Mouse (Mus musculus) cerebellum, adult 9-11 months (tissue): Measurements from ENCODE around the gene Loxl3.

Source experiments
- DNase-seq: peaks from one replicate; pipeline ENCODE4 v3.0.0; 2022

The Loxl3 gene

DNA sequence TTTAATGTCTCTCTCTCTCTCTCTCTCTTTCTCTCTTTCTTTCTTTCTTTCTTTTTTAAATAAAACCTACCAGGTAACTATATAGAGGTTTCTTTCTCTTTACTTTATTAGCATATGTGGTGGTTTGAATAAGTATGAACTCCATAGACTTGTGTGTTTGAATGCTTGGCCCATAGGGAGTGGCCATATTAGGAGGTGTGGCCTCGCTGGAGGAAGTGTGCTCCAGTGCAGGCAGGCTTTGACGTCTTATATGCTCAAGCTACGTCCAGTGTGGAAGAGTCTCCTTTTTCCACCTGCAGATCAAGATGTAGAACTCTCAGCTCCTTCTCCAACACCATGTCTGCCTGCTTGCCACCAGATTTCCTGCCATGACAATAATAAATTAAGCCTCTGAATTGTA is 14.9 kb upstream of the Loxl3 start:
- DNase-seq: no peak

DNA sequence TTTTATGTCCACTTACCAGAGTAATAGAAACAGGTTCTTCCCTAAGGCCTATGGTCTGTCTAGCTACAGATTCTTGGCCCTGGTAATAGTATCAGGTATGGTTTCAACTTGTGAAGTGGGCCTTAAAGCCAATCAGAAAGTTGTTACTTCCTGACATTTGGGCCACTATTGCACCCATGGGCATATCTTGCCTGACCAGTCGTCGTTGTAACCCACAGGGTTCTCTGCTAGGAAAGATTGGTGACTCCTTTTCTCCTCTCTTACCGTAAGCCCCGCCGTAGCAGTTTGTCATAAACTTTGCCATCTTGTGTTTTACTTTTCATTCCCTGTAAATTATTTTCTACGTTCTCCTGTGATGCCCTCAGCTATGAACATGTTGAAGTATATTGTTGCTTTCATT is 13.9 kb upstream of the Loxl3 start:
- no peak for DNase-seq

DNA sequence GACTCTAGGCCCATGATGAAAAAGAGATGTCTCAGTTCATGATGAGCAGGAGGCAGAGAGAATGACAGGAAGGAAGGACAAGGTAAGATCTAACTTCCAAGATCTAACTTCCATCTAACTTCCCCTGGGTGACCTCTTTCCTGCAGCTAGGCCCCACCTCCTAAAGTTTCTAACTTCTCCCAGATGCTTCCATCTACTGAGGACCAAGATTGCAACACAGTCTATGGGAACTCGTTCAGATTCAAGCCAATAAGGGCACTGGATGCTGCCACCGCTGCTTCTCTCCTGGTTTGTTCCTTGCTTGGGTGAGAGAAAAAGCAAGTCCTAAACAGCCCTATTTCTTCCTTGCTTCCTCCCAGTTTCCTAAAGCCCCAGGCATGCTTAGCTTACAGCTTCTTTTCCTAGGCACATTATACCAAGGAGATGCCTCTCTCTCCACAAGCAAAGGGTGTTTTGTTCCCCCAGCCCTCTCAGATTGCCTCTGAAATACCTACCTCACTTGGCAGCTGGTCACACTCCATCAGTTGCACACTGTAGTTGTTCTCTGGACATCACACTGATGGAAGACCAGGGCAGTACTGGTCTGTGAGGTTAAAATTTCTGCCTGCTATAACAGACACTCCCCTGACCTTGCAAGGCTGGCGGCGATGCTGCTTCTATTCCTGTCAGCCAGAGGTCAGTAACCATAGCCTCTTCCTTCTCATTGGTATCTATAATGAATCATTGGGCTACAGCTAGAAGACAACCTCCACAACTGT is 13.0 kb upstream of the Loxl3 start:
- no peak for DNase-seq

DNA sequence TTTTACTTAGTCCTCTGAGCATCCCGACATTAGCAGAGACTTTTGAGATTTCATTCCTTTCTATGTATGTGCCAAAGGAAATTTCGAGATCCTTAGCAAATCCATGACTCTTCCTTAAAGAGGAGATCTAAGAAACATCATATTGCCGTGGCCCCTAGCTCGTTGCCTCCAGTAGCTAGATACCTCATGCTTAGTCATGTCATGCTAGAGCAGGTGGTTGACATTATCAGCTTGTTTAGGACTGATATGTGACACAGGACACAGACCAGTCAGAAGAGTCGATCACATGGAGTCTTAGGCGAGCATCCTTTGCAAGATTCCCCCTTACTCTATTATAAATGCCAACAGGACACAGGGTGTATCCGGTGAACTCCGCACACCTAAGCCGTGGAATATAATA is 11.0 kb upstream of the Loxl3 start:
- no peak for DNase-seq

DNA sequence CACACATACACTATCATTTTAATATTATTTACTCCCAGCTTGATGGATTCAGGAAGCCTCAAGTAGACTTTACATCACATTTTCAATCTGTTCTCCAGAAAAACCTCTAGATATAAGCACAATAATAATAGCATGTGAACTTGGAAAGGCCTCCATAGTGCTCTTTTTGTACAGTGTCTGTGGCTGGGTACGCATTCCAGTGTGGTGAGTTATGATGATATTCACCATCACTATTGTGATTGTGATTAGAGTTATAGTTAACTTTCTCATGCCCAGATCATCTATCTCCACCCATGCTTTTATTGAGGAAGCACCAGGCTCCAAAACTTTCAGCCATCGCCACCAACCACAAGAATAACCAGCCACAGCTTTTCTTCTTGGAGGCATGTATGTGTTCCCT is 10.2 kb upstream of the Loxl3 start:
- no peak for DNase-seq

DNA sequence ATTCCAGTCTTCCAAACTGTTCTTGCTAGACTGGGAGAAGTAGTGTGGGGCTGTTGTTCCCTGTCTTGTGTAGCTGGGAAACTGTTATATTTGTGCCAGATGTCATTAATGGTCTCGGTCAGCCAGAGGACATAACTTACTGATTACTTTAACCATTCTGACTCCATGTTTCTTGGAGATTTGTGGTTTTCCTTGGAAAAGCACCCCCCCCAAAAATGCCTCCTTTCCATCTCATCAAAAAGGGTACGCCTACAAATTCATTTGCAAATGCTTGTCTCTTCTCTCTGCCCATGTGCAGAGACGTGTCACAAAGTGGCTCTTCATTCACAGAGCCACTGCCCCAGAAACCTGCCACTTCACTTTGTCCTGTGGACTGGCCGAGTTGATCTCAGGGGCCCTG is 9.6 kb upstream of the Loxl3 start:
- no peak for DNase-seq

DNA sequence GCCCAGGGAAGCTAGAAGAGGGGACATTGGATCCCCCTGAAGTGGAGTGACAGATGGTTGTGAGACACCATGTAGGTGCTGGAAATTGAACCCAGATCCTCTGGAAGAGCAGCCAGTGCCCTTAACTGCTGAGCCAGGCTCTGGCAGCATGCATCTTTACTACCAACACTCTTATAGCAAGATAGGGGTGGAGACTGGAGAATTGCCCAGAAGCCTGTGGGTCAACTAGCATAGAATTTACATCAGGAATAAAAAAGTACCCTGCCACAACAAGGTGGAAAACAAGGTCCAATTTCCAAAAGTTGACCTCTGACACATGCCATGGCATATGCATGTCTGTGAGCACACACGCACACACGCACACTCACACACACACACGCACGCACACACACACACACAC is 8.8 kb upstream of the Loxl3 start:
- no peak for DNase-seq

DNA sequence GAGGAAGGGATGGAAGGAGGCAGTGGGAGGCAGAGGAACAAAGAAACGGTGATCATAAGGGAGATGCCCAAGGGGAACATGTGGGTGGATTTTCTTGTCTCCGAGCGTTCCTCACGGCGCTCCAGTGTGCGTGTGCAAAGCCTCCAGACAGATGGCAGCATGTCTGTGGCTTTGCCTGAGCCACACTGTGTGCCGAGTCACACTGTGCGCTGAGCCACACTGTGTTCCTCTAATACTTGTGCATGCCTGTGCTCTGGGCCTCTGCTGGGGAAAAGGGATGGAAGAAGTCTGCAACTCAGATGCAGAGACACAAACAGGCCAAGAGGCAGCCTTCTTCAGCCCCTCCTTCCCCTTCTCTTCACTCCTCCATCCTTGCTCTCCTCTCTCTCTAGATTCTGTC is 6.7 kb upstream of the Loxl3 start:
- no peak for DNase-seq

DNA sequence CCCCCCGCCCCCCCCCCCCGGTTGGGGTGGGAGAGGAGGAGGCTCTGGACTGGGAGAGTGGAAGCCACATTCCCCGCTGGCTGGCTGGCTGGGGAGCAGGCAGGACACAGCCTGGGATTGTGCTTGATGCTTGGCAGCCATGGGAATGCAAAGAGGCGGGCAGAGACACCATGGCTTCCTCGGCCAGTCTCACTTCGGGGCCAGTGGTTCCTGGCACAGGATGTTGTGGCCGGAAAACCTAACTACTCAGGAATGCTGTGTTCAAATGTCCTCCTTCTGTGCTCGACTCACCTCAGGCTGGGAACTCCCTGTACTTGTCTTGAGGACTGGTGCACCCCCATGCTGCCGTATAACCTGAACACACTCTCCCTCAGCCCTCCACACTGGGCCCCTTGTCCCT is 6.3 kb upstream of the Loxl3 start:
- DNase-seq: no peak

DNA sequence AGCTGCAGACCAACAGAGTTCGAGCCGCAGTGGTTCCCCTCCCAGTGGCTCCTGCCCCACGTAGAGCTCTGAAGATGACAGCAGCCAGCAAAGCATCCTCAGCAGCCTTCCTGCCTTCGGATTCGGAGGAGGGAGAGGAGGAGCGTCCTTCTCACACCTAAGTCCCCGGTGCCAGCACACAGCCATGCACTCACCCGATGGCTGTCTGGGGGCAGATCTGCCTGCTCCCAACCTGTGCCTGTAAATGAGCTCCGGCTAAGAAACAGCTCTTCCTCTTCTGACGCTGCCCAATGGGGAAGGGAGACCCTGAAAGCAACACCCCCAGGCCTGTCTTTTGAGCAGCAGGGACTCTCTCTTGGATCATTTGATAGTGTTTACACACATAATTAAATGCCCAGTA is 4.2 kb upstream of the Loxl3 start:
- no peak for DNase-seq

DNA sequence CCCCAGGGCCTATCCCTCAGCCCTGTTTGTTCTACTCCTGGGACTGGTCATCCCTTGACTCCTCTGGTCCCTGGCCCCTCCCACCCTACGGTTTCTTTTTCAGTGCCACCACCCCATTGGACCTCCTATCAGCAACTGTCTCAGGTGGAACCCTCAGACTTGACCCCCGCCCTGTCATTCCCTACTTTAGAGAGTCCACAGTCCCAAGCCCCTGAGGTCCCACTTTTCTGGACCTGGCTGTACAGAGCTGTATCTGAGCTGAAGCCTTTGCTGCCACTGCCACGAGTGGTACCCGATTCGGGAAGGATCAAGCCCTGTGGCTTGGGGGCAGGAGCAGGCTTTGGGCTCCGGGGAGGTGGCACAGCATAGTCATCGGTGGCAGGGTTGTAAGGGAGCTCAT is 2.9 kb upstream of the Loxl3 start:
- DNase-seq: no peak

DNA sequence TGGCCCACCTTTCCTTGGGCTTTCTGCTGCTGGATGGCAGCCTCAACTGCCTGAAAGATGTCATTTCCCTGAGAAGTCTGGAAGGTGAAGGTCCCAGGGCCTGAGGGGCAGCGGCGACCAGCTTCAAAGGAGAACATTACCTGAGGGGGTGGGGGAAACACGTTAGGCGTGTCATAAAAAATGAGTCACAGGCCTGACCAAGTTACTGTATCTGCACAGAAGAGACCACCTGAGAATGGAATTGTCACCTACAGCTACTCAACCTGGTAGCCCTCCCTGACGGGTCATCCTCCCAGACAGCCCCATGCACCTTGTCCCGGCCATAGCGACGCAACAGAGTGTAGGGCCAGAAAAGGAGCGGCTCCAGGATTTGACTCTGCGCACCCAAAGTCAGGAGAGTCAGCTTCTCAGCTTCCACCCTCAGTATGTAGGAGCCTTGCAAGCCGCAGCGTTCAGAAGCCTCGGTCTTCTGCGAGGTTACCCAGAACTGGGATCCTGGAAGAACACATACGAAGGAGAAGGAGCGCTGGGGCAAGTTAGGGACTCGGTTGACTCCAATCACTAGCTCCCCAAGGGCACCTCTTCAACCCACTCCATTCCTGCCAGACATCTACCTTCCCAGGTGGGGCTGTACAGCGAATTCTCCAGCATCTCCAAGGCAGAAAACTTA is 1.9 kb upstream of the Loxl3 start:
- DNase-seq: no peak

DNA sequence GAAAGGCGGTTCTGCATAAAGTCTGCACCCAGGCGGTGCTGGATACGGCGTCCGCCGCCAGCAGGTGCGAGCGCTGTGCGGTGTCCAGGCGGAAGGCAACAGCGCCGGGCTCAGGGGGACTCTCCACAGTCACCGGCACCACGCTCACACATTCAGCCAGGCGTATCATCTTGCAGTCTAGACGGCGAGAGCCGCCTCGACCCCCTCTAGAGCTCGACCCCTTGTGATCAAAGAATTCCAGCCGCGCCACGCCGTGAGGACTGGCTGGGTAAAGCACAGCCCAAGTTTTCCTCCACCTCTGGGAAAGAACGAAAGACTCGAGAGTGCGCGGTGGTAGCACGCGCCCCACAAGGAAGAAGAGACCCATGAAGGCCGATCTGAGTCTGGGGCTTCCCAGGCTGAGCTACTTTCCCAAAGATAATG is 1.2 kb upstream of the Loxl3 start:
- DNase-seq: no peak

DNA sequence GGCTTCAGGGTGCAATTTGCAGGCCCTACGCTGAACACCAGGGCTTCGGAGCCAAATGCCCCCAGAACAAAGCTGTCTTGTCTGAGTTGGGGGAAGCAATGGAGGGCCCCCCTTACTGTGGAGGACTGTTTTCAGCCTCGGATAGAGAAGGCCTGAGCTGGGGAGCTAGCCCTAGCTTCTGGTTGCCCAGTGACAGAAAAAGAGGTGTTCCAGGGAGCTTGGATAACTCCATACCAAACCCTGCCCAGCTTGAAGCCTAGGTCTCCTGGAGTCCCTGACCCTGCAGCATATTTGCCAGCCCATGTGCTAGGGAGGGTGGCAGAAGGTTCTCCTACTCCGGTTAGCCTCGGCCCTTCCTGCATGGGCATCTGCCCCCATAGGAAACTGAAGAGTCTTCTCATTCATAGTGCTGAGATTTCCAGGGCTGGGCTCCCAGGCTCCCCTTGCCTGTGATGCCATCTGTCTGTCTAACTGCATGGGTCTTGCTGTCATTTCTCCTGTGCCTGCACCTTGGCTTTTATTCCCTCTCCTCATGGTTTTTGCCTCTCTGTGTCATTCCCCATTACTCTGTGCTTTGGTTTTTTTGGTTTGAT is 586 bp downstream of the Loxl3 start:
- no peak for DNase-seq

DNA sequence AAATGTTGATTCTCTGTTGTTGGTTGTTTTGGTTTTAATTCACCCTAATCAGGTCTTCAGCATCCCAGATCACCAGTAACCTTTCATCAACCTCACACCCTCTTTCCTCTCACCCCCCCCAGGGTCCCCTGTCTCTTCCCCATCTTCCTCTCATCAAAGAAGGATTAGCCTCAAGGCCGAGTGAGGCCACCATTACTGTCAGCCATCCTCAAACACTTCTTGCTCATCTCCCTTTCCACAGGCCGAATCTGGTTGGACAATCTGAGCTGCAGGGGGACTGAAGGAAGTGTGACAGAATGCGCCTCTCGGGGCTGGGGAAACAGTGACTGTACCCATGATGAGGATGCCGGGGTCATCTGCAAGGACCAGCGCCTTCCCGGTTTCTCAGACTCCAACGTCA is 3.2 kb downstream of the Loxl3 start:
- no peak for DNase-seq

DNA sequence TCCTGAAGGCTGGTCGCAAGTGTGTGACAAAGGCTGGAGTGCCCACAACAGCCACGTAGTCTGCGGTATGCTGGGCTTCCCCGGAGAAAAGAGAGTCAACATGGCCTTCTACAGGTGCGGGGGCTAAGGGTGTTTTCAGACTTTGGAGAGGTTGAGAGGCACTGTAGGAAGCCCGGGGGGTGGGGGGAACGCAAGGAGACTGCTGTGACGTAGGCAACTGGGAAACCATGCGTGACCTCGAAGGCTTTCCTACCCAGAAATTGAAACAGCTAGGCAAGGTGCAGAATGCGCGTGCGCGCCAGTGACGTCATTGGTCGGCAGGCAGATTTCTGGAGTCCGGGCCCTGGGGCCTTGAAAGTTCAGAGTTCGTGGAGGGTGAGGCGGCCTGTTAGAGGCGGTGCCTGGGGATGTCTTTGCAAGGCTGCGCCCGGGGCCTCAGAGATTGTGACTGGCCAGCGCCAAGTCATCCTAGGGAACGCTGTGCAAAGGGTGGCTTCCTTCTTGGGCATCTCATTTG is 4.6 kb downstream of the Loxl3 start:
- DNase-seq: peak; percentile 85

DNA sequence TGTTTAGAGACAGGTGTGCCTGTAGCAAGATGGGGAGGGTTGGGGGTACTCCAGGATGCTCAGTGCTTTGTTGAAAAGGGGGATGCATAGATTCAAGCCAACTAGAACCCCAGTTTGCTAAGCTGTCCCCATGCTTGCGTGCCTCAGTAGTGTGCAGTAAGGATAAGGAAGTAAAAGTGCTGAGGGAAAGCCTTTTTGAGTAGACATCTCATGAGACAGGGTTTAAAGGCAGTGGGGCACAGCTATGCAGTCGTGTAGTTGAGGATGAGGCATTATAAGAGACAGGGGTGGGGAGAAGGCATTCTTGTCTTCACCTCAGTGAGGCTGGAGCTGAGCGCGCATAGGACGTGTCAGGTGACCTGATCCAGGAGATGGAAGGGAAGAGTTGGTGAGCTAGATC is 6.6 kb downstream of the Loxl3 start:
- no peak for DNase-seq

DNA sequence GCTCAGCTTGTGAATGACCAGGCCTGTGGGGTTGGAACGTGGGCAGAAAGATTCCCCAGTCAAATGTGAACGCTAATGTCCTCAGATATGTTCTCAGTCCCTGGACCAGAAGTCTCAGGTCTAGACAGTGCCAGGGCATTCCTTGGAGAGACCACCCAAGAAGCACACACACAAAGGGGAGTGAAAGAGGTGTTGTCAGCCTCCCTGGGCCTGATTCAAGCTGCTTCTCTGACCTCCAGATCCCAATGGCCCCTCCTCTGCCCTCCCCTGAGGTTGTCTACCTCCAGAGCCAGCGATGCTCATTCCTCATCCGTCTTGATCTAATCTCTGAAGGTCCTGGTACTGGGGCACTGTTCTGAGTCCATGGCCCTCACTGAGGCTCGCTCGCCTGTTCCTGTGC is 9.6 kb downstream of the Loxl3 start:
- no peak for DNase-seq

DNA sequence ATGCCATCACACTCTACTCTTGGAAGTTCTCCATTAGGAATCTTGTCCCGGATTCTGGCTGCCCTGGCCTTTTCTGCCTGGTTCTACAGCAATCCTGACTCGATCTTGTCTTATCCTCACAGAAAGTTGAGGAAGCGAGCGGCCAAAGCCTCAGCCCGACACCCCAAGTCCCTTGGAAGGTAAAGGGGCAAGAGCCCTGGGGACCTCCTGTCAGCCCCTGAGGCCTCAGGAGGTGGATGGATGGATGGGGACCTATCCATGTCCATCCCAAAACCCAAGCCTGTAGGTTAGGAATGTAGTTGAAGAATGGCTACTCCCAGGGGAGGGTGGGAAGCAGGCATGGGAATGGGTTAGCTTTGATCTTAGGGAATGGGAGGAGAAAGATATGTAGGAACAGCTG is 10.0 kb downstream of the Loxl3 start:
- no peak for DNase-seq

DNA sequence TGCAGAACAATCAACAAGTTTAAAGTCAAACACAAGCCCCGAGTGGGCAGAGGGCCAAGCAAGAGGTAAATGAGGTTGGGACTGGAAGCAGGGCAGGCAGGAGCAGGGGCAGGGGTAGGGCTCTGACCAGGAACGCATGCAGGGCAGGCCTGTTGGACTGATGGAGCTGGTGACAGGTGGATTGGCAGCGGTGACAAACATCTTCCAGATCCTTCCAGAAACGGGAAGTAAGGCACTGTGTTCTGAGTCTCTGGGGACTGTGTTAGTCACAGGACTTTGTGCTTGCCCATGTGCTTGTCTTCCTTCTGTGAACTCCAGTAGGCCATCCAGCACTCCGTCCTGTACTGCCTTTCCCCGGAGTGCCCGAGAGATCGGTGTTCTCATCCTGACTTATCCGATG is 10.8 kb downstream of the Loxl3 start:
- no peak for DNase-seq

DNA sequence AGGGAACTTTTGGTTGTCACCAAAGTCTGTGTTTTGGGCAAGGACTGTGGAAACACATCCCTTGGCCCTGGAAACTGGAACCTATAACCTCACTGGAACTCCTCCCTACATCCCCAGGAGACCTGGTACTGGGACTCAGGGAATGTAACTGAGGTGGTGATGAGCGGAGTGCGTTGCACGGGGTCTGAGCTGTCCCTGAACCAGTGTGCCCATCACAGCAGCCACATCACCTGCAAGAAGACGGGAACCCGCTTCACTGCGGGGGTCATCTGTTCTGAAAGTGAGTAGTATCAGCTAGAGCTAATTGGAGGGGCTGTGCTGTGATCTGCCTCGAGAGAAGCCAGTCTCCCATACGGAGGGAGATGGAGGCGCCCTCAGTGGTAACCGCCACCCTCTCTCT is 15.4 kb downstream of the Loxl3 start:
- DNase-seq: no peak

DNA sequence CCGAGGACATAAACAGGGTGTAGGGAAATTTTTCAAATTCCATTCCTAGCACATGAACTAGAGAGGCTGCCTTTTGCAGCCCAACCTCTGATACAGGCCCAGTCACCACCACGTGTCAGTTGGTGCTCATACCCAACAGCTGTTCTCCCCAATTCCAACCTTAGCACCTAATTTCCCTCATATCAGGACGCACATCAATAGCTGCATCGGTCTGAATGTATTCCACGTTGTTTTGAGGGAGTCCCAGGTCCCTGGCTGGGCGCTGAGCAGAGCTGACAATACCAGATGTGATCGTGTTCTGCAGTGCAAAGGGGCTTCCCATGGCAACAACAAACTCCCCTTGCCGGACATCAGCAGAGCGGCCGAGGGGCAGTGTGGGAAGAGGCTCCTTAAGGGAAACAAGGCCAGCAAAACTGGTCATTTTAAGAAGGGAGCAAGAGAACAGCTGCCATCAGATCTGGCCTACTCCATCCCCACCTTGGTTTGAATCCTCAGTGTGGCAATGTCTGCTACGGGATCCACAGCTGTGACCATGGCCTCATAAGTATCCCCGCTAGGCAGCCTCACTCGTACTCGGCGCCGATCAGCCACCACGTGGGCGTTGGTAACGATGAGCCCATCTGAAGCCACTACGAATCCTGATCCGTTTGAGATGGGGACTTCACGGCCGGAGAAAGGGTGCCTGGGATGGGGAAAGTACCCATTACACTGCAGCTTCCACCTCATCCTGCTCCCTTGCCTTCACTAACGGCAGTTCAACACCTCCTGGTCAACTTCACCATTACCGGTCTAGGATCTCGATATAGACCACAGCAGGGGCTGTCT is 19.4 kb downstream of the Loxl3 start:
- peak; percentile 43 for DNase-seq

DNA sequence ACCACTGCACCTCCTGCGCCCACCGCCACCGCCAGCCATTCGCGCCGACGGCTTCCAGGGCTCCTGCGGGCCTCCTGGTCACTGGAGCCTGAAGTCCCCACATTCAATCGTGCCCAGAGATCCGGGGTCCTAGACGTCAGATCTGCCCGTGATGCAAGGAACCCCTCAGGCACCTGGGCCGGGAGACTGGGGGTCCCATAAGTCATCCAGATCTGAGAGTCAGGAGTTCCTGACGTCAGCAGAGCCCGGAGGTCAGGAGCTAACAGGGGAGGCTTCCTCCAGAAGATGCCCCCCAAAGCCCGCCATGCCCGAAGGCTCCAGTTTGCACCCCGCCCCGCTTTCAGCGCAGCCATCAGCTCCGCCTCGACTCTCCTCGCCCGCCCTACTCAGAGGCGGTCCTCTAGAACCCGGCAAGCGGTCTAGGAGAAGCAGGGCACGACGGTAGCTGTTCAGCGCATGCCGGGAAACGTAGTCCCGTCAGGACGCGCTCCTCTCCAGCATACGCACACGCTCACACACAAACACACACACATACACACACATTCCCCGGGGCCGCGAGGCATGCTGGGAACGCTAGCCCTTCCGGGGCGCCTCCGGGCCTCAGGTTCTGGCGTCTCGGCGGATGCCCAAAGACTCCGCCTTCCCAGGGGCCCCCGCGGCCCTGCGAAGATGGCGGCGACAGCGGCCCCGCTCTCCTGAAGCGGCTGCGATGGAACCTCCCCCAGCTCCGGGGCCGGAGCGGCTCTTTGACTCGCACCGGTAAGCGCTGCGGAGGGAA is 20.3 kb downstream of the Loxl3 start, which contains the start of gene Aup1:
Gene Aup1 (plus strand): TSS at position 448 of the 778 bp plus-strand sequence.
- peak; percentile 97 for DNase-seq
